22 mouse cellular contexts compared by ENCODE assay signal in genomic region chr2:129368106-129368505, GRCm38 (mm10). TPM values are rescaled to one million over a fixed set of nuclear protein-coding genes. Genes with fewer than 3 reads are reported as not detected.
A peak's percentile ranks its signal among the peaks of the same experiment; 100 is the strongest.
DNase-seq lines count a peak whose midpoint lies in the region; ATAC-seq and TF ChIP-seq lines count a peak whose summit lies in the region.
"Had no signal": no experiment of that assay in that cellular context is flagged by ENCODE, and none has a peak within 500 bp of the region (broad histone marks: within the 10 kb centered on the region; RNA-seq: fewer than 3 reads in every experiment).

No protein-coding gene starts in this region.

- TF ChIP-seq RAD21 in MEL (IDR thresholded peaks at IDR 0.05; ENCODE audit: low read depth, low read length), result no peak

- H3K4me3 ChIP-seq in G1E (ENCODE audit: low read depth, low read length) (peak overlapping the region; percentile 31; the same call in 1 of the 2 replicates), MEL (ENCODE audit: control insufficient read depth in 1 of 2, insufficient read depth in 1 of 2, low read depth in 2 of 2, low read length in 2 of 2) (no peak overlapping the region)
- no peak overlapping the region for H3K4me3 ChIP-seq in liver, embryonic 13.5 days (replicated peaks)
- H3K4me3 ChIP-seq: embryonic facial prominence, embryonic 12.5 days; forebrain, embryonic 15.5 days; hindbrain, embryonic 13.5 days had no signal

- no peak overlapping the region for H3K9ac ChIP-seq in MEL (ENCODE audit: control insufficient read depth, low read depth, low read length, poor library complexity, severe bottlenecking)
- H3K9ac ChIP-seq in liver, embryonic 13.5 days, result no peak overlapping the region
- H3K9ac ChIP-seq: embryonic facial prominence, embryonic 12.5 days; forebrain, embryonic 15.5 days; hindbrain, embryonic 13.5 days had no signal

- H3K4me1 ChIP-seq in G1E (ENCODE audit: insufficient read depth, low read depth, low read length) (peaks cover 80% of the 10 kb centered on the region), MEL (ENCODE audit: control insufficient read depth in 1 of 2, insufficient read depth in 2 of 2, low read length in 2 of 2) (peaks cover 17 to 31% of the 10 kb centered on the region in 2 experiments)
- H3K4me1 ChIP-seq in liver, embryonic 13.5 days (replicated peaks), result peaks cover 24% of the 10 kb centered on the region
- H3K4me1 ChIP-seq: embryonic facial prominence, embryonic 12.5 days; forebrain, embryonic 15.5 days; hindbrain, embryonic 13.5 days had no signal

- no peaks in the 10 kb centered on the region for H3K79me2 ChIP-seq in MEL (ENCODE audit: control insufficient read depth, insufficient read depth, low read length, poor library complexity)

- WGBS in liver, embryonic 13.5 days (ENCODE audit: insufficient replicate concordance), result 18% methylated on average over 2 of the region's 2 CpGs

- no peak for TF ChIP-seq POLR2A in MEL (IDR thresholded peaks at IDR 0.05; ENCODE audit: control insufficient read depth in 1 of 2, insufficient read depth in 1 of 2, low read depth in 1 of 2, low read length in 2 of 2, poor library complexity in 1 of 2)

- ATAC-seq in G1E (ENCODE audit: extremely low read depth, insufficient number of reproducible peaks, low FRiP score, poor library complexity, severe bottlenecking), result peak; percentile 72
- peak; percentile 66 for ATAC-seq in liver, embryonic 13.5 days (ENCODE audit: low read depth)
- peak; percentile 82 for ATAC-seq in megakaryocyte progenitor cell, adult 5-6 weeks (replicated peaks; ENCODE audit: poor library complexity)
- ATAC-seq: activated CD4-positive, CD25-positive, alpha-beta regulatory T cell, adult 4 months; forebrain, embryonic 15.5 days; hindbrain, postnatal 0 days; Patski had no signal

- TF ChIP-seq CTCF in G1E (IDR thresholded peaks at IDR 0.05; ENCODE audit: low read depth, low read length) (no peak), MEL (IDR thresholded peaks at IDR 0.05 in 2 of 3, conservative IDR thresholded peaks at IDR 0.05 in 1 of 3; ENCODE audit: control insufficient read depth in 1 of 3, insufficient read depth in 1 of 3, low read depth in 2 of 3, low read length in 3 of 3, poor library complexity in 1 of 3, severe bottlenecking in 1 of 3) (no peak)

- H3K9me3 ChIP-seq in G1E (replicated peaks) (no peaks in the 10 kb centered on the region), MEL (replicated peaks; ENCODE audit: insufficient read depth, low read length) (no peaks in the 10 kb centered on the region)
- H3K9me3 ChIP-seq in liver, embryonic 13.5 days (replicated peaks), result no peaks in the 10 kb centered on the region
- H3K9me3 ChIP-seq: embryonic facial prominence, embryonic 12.5 days; forebrain, embryonic 15.5 days; hindbrain, embryonic 13.5 days had no signal

- H3K27me3 ChIP-seq in G1E (ENCODE audit: insufficient read depth, low read length), result no peaks in the 10 kb centered on the region
- H3K27me3 ChIP-seq in MEL (ENCODE audit: control insufficient read depth in 1 of 2, insufficient read depth in 2 of 2, low read length in 2 of 2), result peaks cover 0 to 5% of the 10 kb centered on the region in 2 experiments; a peak in 3 of 4 replicates
- H3K27me3 ChIP-seq in liver, embryonic 13.5 days, result no peaks in the 10 kb centered on the region
- H3K27me3 ChIP-seq: embryonic facial prominence, embryonic 12.5 days; forebrain, embryonic 15.5 days; hindbrain, embryonic 13.5 days; Patski had no signal

- no peak overlapping the region for H3K4me2 ChIP-seq in liver, embryonic 13.5 days
- H3K4me2 ChIP-seq: embryonic facial prominence, embryonic 12.5 days; forebrain, embryonic 15.5 days; hindbrain, embryonic 13.5 days had no signal

- TF ChIP-seq EP300 in MEL (IDR thresholded peaks at IDR 0.05; ENCODE audit: low read depth in 1 of 2, low read length in 2 of 2), result peak; percentile 76 to 79

- peak; percentile 70 for DNase-seq in G1E (ENCODE audit: low spot score)
- DNase-seq in MEL (ENCODE audit: low read depth, low spot score), result peak; percentile 82
- DNase-seq in liver, embryonic 13.5 days, result no peak
- no peak for DNase-seq in adipocyte (ENCODE audit: low spot score)
- DNase-seq in right cerebral cortex, postnatal 14 days, result no peak
- no peak for DNase-seq in spleen, postnatal 36 days (ENCODE audit: low spot score in 2 of 2)
- DNase-seq: adrenal gland, adult 2 months; adrenal gland, postnatal 36 days; cerebellum, adult 2 months; gastrocnemius, postnatal 36 days; heart, postnatal 10 days had no signal

- no peak overlapping the region; the same call in 1 of the 2 replicates for H3K27ac ChIP-seq in MEL (ENCODE audit: control insufficient read depth, low read depth, low read length)
- H3K27ac ChIP-seq in liver, embryonic 13.5 days, result no peak overlapping the region
- H3K27ac ChIP-seq: embryonic facial prominence, embryonic 12.5 days; forebrain, embryonic 15.5 days; hindbrain, embryonic 13.5 days; hindbrain, postnatal 0 days had no signal

- H3K36me3 ChIP-seq in G1E (replicated peaks) (peaks cover 8% of the 10 kb centered on the region), MEL (ENCODE audit: control insufficient read depth in 1 of 2, insufficient read depth in 2 of 2, low read length in 2 of 2) (peaks cover 0 to 28% of the 10 kb centered on the region in 2 experiments; a peak in 2 of 4 replicates)
- H3K36me3 ChIP-seq in liver, embryonic 13.5 days, result no peaks in the 10 kb centered on the region
- H3K36me3 ChIP-seq: embryonic facial prominence, embryonic 12.5 days; forebrain, embryonic 15.5 days; hindbrain, embryonic 13.5 days had no signal

TF ChIP-seq in MEL, 35 proteins besides CTCF, POLR2A, EP300 and RAD21:
- TF ChIP-seq MAX (IDR thresholded peaks at IDR 0.05; ENCODE audit: low read length) (no peak), ZNF384 (IDR thresholded peaks at IDR 0.05; ENCODE audit: low read depth, low read length) (no peak), RCOR1 (IDR thresholded peaks at IDR 0.05; ENCODE audit: low read depth, low read length) (peak; percentile 55; the same call in 1 of the 2 replicates), JUND (IDR thresholded peaks at IDR 0.05; ENCODE audit: low read depth, low read length) (no peak), MYB (IDR thresholded peaks at IDR 0.05; ENCODE audit: low read depth, low read length) (0 out of 2 replicates have a peak, but pooled peaks have one; percentile 24), TCF12 (IDR thresholded peaks at IDR 0.05; ENCODE audit: low read depth, low read length) (peak; percentile 82), ETS1 (IDR thresholded peaks at IDR 0.05; ENCODE audit: low read depth, low read length) (peak; percentile 66), CHD1 (IDR thresholded peaks at IDR 0.05; ENCODE audit: low read depth, low read length) (no peak), HCFC1 (IDR thresholded peaks at IDR 0.05; ENCODE audit: low read depth, low read length) (no peak), GABPA (IDR thresholded peaks at IDR 0.05; ENCODE audit: low read depth, low read length) (no peak), BHLHE40 (IDR thresholded peaks at IDR 0.05; ENCODE audit: borderline replicate concordance, low read depth, low read length) (no peak), NELFE (IDR thresholded peaks at IDR 0.05; ENCODE audit: low read depth, low read length) (no peak), NRF1 (IDR thresholded peaks at IDR 0.05; ENCODE audit: insufficient read depth, low read depth, low read length, poor library complexity, severe bottlenecking) (no peak), ZMIZ1 (IDR thresholded peaks at IDR 0.05; ENCODE audit: low read depth, low read length) (no peak), MAZ (IDR thresholded peaks at IDR 0.05; ENCODE audit: low read depth, low read length) (no peak), MXI1 (IDR thresholded peaks at IDR 0.05; ENCODE audit: low read depth, low read length) (no peak), TBP (IDR thresholded peaks at IDR 0.05; ENCODE audit: low read depth, low read length) (no peak), MEF2A (IDR thresholded peaks at IDR 0.05; ENCODE audit: extremely low read depth, insufficient replicate concordance, low read depth, low read length, poor library complexity, severe bottlenecking) (0 out of 2 replicates have a peak, but pooled peaks have one; percentile 39), SIN3A (IDR thresholded peaks at IDR 0.05; ENCODE audit: low read length) (peak; percentile 50; the same call in 1 of the 2 replicates), ELF1 (IDR thresholded peaks at IDR 0.05; ENCODE audit: low read depth, low read length) (no peak), USF1 (IDR thresholded peaks at IDR 0.05; ENCODE audit: low read depth, low read length) (no peak), GATA1 (IDR thresholded peaks at IDR 0.05; ENCODE audit: low read depth, low read length) (peak; percentile 74), POLR2AphosphoS2 (IDR thresholded peaks at IDR 0.05; ENCODE audit: low read length) (no peak), TAL1 (IDR thresholded peaks at IDR 0.05; ENCODE audit: low read length) (peak; percentile 91), E2F4 (IDR thresholded peaks at IDR 0.05; ENCODE audit: borderline replicate concordance, low read depth, low read length) (no peak)
TF ChIP-seq in MEL: peak in this region for 8.

RNA-seq across cellular contexts. Expression of gene Il1b, which starts 2.8 kb away (rescaled TPM):
- total RNA-seq in G1E (2014; fragmentation: Nextera tagmentation) (56.0 and 82.2 TPM in 2 replicates), G1E (2017) (11.2 and 12.2 TPM in 2 replicates), MEL (2012; rRNA removed) (0.12 and 0.20 TPM in 2 replicates)
- polyA plus RNA-seq in G1E (2012) (0.18 and 0.26 TPM in 2 replicates), MEL (2012; ENCODE audit: insufficient read depth in 1 of 2, insufficient read length in 2 of 2, low read depth in 1 of 2, low replicate concordance in 2 of 2, missing spikeins in 1 of 2) (under 1 TPM in 1 of 2 experiments, not detected in 1; 0.26 TPM)
- 0.16 and 0.56 TPM in 2 replicates for polyA plus RNA-seq in liver, embryonic 13.5 days (2015; fragmentation: Nextera tagmentation; extraction: Ambion mirVana)
- 1.4 and 1.8 TPM in 2 replicates for total RNA-seq in megakaryocyte progenitor cell, adult 5-6 weeks (2015)
- total RNA-seq in megakaryocyte progenitor cell, adult 5-6 weeks (2017), result 0.37 and 0.96 TPM in 2 replicates
- total RNA-seq: ES-E14; gastrocnemius, adult 8-10 months; gastrocnemius, postnatal 36 days had no signal
- polyA plus RNA-seq: activated CD4-positive, CD25-positive, alpha-beta regulatory T cell, adult 4 months; embryonic facial prominence, embryonic 12.5 days; forebrain, embryonic 11.5 days; forebrain, embryonic 15.5 days; hindbrain, embryonic 13.5 days; hindbrain, postnatal 0 days; Patski had no signal

RNA-seq across cellular contexts. Expression of gene Il1a, which starts 58.3 kb away (rescaled TPM):
- total RNA-seq in G1E (2014; fragmentation: Nextera tagmentation) (not detected in 2 replicates), G1E (2017) (0.17 and 0.22 TPM in 2 replicates), MEL (2012; rRNA removed) (not detected in 2 replicates)
- polyA plus RNA-seq in G1E (2012) (not detected in 2 replicates), MEL (2012; ENCODE audit: insufficient read depth in 1 of 2, insufficient read length in 2 of 2, low read depth in 1 of 2, low replicate concordance in 2 of 2, missing spikeins in 1 of 2) (under 1 TPM in 1 of 2 experiments, not detected in 1; 0.10 TPM)
- 3.7 and 5.5 TPM in 2 replicates for polyA plus RNA-seq in liver, embryonic 13.5 days (2015; fragmentation: Nextera tagmentation; extraction: Ambion mirVana)
- total RNA-seq in megakaryocyte progenitor cell, adult 5-6 weeks (2015), result not detected in 2 replicates
- not detected in 2 replicates for total RNA-seq in megakaryocyte progenitor cell, adult 5-6 weeks (2017)
- total RNA-seq: adrenal gland, adult 2 months; ES-E14; gastrocnemius, adult 8-10 months; gastrocnemius, postnatal 36 days; hematopoietic stem cell, adult 5-6 weeks; hindbrain, postnatal 0 days had no signal
- polyA plus RNA-seq: adrenal gland, adult 2 months had no signal

Comparison
In these comparisons a context has a peak if more than half of its experiments do, and no peak if none do; other contexts are left out.
1. DNase-seq: peak in G1E (single experiment) and MEL (single experiment); none in liver, embryonic 13.5 days (single experiment), adipocyte (single experiment), right cerebral cortex, postnatal 14 days (single experiment) and spleen, postnatal 36 days (0 of 2).
2. RNA of gene Il1b, which starts 2.8 kb away (total RNA-seq): 11.2 to 82.2 TPM in G1E; 0.37 to 1.8 TPM in megakaryocyte progenitor cell, adult 5-6 weeks and 0.12 to 0.20 TPM in MEL; every median in the first group is over 4 times any median in the second.
3. Peak in every context shown above with its lines, with median percentiles within 50 percentile points of each other: ATAC-seq.